Comparison of ENCODE assay signal across 9 mouse cellular contexts in the genomic region with DNA sequence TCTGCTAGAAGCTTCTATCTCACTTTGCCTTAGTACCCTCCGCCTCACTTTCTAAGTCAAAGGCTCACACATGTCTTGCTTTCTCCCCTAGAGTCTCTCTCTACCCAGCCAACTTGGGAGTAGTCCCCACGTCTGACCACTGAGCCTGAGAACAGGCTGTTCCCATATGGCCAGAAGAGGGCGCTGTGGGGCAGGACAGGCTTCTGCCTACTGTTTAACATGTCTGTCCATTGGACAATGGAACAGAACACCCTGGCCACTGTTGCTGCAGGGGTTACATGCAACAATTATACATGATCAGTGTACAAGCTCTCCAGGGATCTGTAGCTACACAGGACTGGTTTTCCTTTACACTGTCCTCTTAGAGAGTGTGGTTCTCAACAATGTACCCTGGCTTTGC. TPM values are rescaled to one million over a fixed set of nuclear protein-coding genes. Genes with fewer than 3 reads are reported as not detected.
DNase-seq lines count a peak whose midpoint lies in the region; ATAC-seq and TF ChIP-seq lines count a peak whose summit lies in the region.
"Had no signal": no experiment of that assay in that cellular context is flagged by ENCODE, and none has a peak within 500 bp of the region (broad histone marks: within the 10 kb centered on the region; RNA-seq: fewer than 3 reads in every experiment).

No protein-coding gene starts in this region.

- peaks cover 3% of the 10 kb centered on the region; the same call in 1 of the 2 replicates for H3K9me3 ChIP-seq in kidney, embryonic 16.5 days (ENCODE audit: low read length)
- H3K9me3 ChIP-seq in neural tube, embryonic 12.5 days: no peaks in the 10 kb centered on the region
- H3K9me3 ChIP-seq: embryonic facial prominence, embryonic 15.5 days had no signal

- H3K9ac ChIP-seq in kidney, embryonic 16.5 days (replicated peaks; ENCODE audit: low read length): no peak overlapping the region
- H3K9ac ChIP-seq in liver, adult 2 months (ENCODE audit: low read depth, low read length): no peak overlapping the region
- H3K9ac ChIP-seq in neural tube, embryonic 12.5 days: no peak overlapping the region
- H3K9ac ChIP-seq: embryonic facial prominence, embryonic 15.5 days had no signal

- no peaks in the 10 kb centered on the region for H3K79me2 ChIP-seq in liver, adult 2 months (ENCODE audit: control insufficient read depth, insufficient read depth, low read length)

- peak; percentile 50; the same call in 1 of the 2 replicates for ATAC-seq in kidney, embryonic 16.5 days (ENCODE audit: low FRiP score, low TSS enrichment)
- ATAC-seq in neural tube, embryonic 12.5 days (ENCODE audit: low FRiP score, low read depth): peak; percentile 70

- no peak overlapping the region for H3K27ac ChIP-seq in kidney, embryonic 16.5 days (ENCODE audit: low read length)
- no peak overlapping the region for H3K27ac ChIP-seq in liver, adult 2 months (replicated peaks; ENCODE audit: insufficient read depth, low read depth, low read length)
- no peak overlapping the region for H3K27ac ChIP-seq in neural tube, embryonic 12.5 days
- H3K27ac ChIP-seq in testis, adult 2 months (ENCODE audit: control insufficient read depth, insufficient read depth, low read depth, low read length): no peak overlapping the region
- H3K27ac ChIP-seq: embryonic facial prominence, embryonic 15.5 days had no signal

- no peaks in the 10 kb centered on the region for H3K27me3 ChIP-seq in kidney, embryonic 16.5 days (ENCODE audit: insufficient read depth, low read length)
- no peaks in the 10 kb centered on the region for H3K27me3 ChIP-seq in liver, adult 2 months (ENCODE audit: control insufficient read depth, insufficient read depth, low read length)
- H3K27me3 ChIP-seq in neural tube, embryonic 12.5 days (replicated peaks): no peaks in the 10 kb centered on the region
- no peaks in the 10 kb centered on the region for H3K27me3 ChIP-seq in testis, adult 2 months (ENCODE audit: control insufficient read depth, insufficient read depth, low read length)
- H3K27me3 ChIP-seq: embryonic facial prominence, embryonic 15.5 days had no signal

- TF ChIP-seq CTCF in liver, adult 2 months (IDR thresholded peaks at IDR 0.05; ENCODE audit: low read depth, low read length): peak; percentile 96
- peak; percentile 83; the same call in 1 of the 2 replicates for TF ChIP-seq CTCF in testis, adult 2 months (IDR thresholded peaks at IDR 0.05; ENCODE audit: control insufficient read depth, insufficient read depth, insufficient replicate concordance, low read depth, low read length)

- WGBS in kidney, embryonic 16.5 days: 33% methylated on average over 3 of the region's 3 CpGs
- WGBS in liver, adult 2 months: 50% methylated on average over 3 of the region's 3 CpGs
- 27% methylated on average over 3 of the region's 3 CpGs for whole genome bisulfite sequencing in neural tube, embryonic 12.5 days

- H3K4me1 ChIP-seq in kidney, embryonic 16.5 days (ENCODE audit: insufficient read depth, low read length): peaks cover 12% of the 10 kb centered on the region
- peaks cover 9% of the 10 kb centered on the region; the same call in 1 of the 2 replicates for H3K4me1 ChIP-seq in liver, adult 2 months (ENCODE audit: control insufficient read depth, insufficient read depth, low read length)
- no peaks in the 10 kb centered on the region for H3K4me1 ChIP-seq in neural tube, embryonic 12.5 days
- no peaks in the 10 kb centered on the region for H3K4me1 ChIP-seq in testis, adult 2 months (ENCODE audit: control insufficient read depth, insufficient read depth, low read length)

- no peaks in the 10 kb centered on the region for H3K36me3 ChIP-seq in kidney, embryonic 16.5 days (ENCODE audit: insufficient read depth, low read length)
- no peaks in the 10 kb centered on the region for H3K36me3 ChIP-seq in liver, adult 2 months (ENCODE audit: control insufficient read depth, insufficient read depth, low read length)
- H3K36me3 ChIP-seq in neural tube, embryonic 12.5 days: no peaks in the 10 kb centered on the region
- no peaks in the 10 kb centered on the region for H3K36me3 ChIP-seq in testis, adult 2 months (ENCODE audit: control insufficient read depth, insufficient read depth, low read length)
- H3K36me3 ChIP-seq: embryonic facial prominence, embryonic 15.5 days had no signal

- H3K4me3 ChIP-seq in kidney, embryonic 16.5 days (ENCODE audit: low read length): no peak overlapping the region
- H3K4me3 ChIP-seq in liver, adult 2 months (ENCODE audit: insufficient read depth, low read depth, low read length): no peak overlapping the region
- no peak overlapping the region for H3K4me3 ChIP-seq in neural tube, embryonic 12.5 days
- H3K4me3 ChIP-seq in testis, adult 2 months (ENCODE audit: control insufficient read depth, low read depth, low read length): no peak overlapping the region
- H3K4me3 ChIP-seq: embryonic facial prominence, embryonic 15.5 days had no signal

- peak; percentile 83 for DNase-seq in CD4-positive helper T cell, adult 2 months (ENCODE audit: low read depth, low spot score)
- DNase-seq in adrenal gland, postnatal 14 days: peak; percentile 94
- DNase-seq in embryo, embryonic 9.5 days (ENCODE audit: extremely low spot score): peak; percentile 86
- peak; percentile 81 for DNase-seq in heart, adult 8-10 months (ENCODE audit: low spot score)
- DNase-seq in liver, adult 2 months (ENCODE audit: extremely low read depth, low read depth, low spot score): peak; percentile 27

- H3K4me2 ChIP-seq in kidney, embryonic 16.5 days (replicated peaks; ENCODE audit: low read depth, low read length): no peak overlapping the region
- no peak overlapping the region for H3K4me2 ChIP-seq in neural tube, embryonic 12.5 days (replicated peaks)
- H3K4me2 ChIP-seq: embryonic facial prominence, embryonic 15.5 days had no signal

- no peak for TF ChIP-seq POLR2A in liver, adult 2 months (IDR thresholded peaks at IDR 0.05; ENCODE audit: extremely low read depth, insufficient read depth, low read length)
- no peak for TF ChIP-seq POLR2A in testis, adult 2 months (IDR thresholded peaks at IDR 0.05; ENCODE audit: control insufficient read depth, low read depth, low read length)

RNA-seq across cellular contexts. Expression of a gene that starts 52.5 kb away (rescaled TPM):
- not detected in 2 replicates for total RNA-seq in adrenal gland, postnatal 14 days (2021)
- total RNA-seq in heart, adult 8-10 months (2022): under 1 TPM in 1 of 4 experiments, not detected in 3; 0.19 TPM
- polyA plus RNA-seq in kidney, embryonic 16.5 days (2015; fragmentation: Nextera tagmentation; extraction: Ambion mirVana): not detected in 2 replicates
- 0.07 and 0.09 TPM in 2 replicates for total RNA-seq in liver, adult 2 months (2014; rRNA removed)
- 0.04 TPM in 1 of 2 replicates, not detected in the other for polyA plus RNA-seq in liver, adult 2 months (2012; rRNA removed)
- polyA plus RNA-seq in neural tube, embryonic 12.5 days (2016; fragmentation: Nextera tagmentation; extraction: Ambion mirVana): not detected in 2 replicates
- polyA plus RNA-seq in testis, adult 2 months (2012; rRNA removed): 1.6 and 1.7 TPM in 2 replicates

Comparison
In these comparisons a context has a peak if more than half of its experiments do, and no peak if none do; other contexts are left out.
1. DNase-seq: peak in every context shown above with its lines; median percentile 94 in adrenal gland, postnatal 14 days; 86 in embryo, embryonic 9.5 days; 83 in CD4-positive helper T cell, adult 2 months; 81 in heart, adult 8-10 months; 27 in liver, adult 2 months.